Mouse (Mus musculus) erythroid progenitor cell, adult 5-6 weeks (primary cell): Measurements from ENCODE around the gene BC004004. TPM values are rescaled to one million over a fixed set of nuclear protein-coding genes. Genes with fewer than 3 reads are reported as not detected.
"Not testable (repeated sequence)": the region's sequence is repeated elsewhere in the genome, so short reads cannot be mapped to it uniquely, and the experiment has no call there.

Experiments used
- ATAC-seq: replicated peaks from 2 replicates; pipeline ENCODE4 v1.8.0; 2016; ENCODE audit warnings: moderate number of reproducible peaks, mild to moderate bottlenecking, moderate TSS enrichment, inconsistent platforms; ENCODE audit not compliant: poor library complexity, low FRiP score, severe bottlenecking
- total RNA-seq, 2 experiments: library from RNA; stranded (forward) in 1 of 2; stranded (reverse) in 1 of 2; fragments of 150-400 nt in 1 of 2; fragments of 186-747, 209-891 nt in 1 of 2; gene quantifications; 2 replicates each; pipeline versions ENCODE4 v1.2.3 to v1.2.4; 2015 to 2017; ENCODE audit warnings: low replicate concordance in 2 of 2

The BC004004 gene
- total RNA-seq (2015; ENCODE audit: low replicate concordance) (24.7 and 32.8 TPM in 2 replicates), total RNA-seq (2017; ENCODE audit: low replicate concordance) (29.2 and 38.0 TPM in 2 replicates)

GRCm38 (mm10) chr17:29268682-29269348 lies at the start of gene BC004004:
Gene BC004004 (plus strand): TSS chr17:29268788.
- ATAC-seq: peak; percentile 92

- no peak for ATAC-seq
These were observed 48.0 kb upstream of the BC004004 start for GRCm38 (mm10) chr17:29220631-29221030.

GRCm38 (mm10) chr17:29231109-29231508 lies 37.5 kb upstream of the BC004004 start:
- no peak for ATAC-seq

GRCm38 (mm10) chr17:29236111-29236510 lies 32.5 kb upstream of the BC004004 start:
- ATAC-seq: no peak

- no peak for ATAC-seq
These were observed 31.3 kb upstream of the BC004004 start for GRCm38 (mm10) chr17:29237267-29237771.

GRCm38 (mm10) chr17:29237772-29238420 lies 30.7 kb upstream of the BC004004 start, which contains the start of gene Cpne5:
Gene Cpne5 (minus strand): TSS chr17:29238167.
- no peak for ATAC-seq

GRCm38 (mm10) chr17:29238421-29238945 lies 30.1 kb upstream of the BC004004 start:
- no peak for ATAC-seq

- ATAC-seq: no peak
These were observed 23.7 kb upstream of the BC004004 start for GRCm38 (mm10) chr17:29244912-29245311.

GRCm38 (mm10) chr17:29245725-29246124 lies 22.9 kb upstream of the BC004004 start:
- ATAC-seq: no peak

GRCm38 (mm10) chr17:29246602-29247001 lies 22.0 kb upstream of the BC004004 start:
- ATAC-seq: peak; percentile 65; the same call in 1 of the 2 replicates

- ATAC-seq: no peak
These were observed 20.7 kb upstream of the BC004004 start for GRCm38 (mm10) chr17:29247881-29248280.

- no peak for ATAC-seq
These were observed 19.1 kb upstream of the BC004004 start for GRCm38 (mm10) chr17:29249512-29249911.

- not testable (repeated sequence) for ATAC-seq
These were observed 17.6 kb upstream of the BC004004 start for GRCm38 (mm10) chr17:29251006-29251405.

GRCm38 (mm10) chr17:29251608-29252390 lies 16.8 kb upstream of the BC004004 start:
- ATAC-seq: no peak

GRCm38 (mm10) chr17:29253236-29253635 lies 15.4 kb upstream of the BC004004 start:
- no peak for ATAC-seq

- ATAC-seq: no peak
These were observed 14.9 kb upstream of the BC004004 start for GRCm38 (mm10) chr17:29253684-29254083.

- not testable (repeated sequence) for ATAC-seq
These were observed 13.8 kb upstream of the BC004004 start for GRCm38 (mm10) chr17:29254784-29255183.

- ATAC-seq: no peak
These were observed 12.1 kb upstream of the BC004004 start for GRCm38 (mm10) chr17:29256507-29256906.

- ATAC-seq: no peak
These were observed 11.5 kb upstream of the BC004004 start for GRCm38 (mm10) chr17:29257001-29257511.
